ENCODE assay signal across 11 mouse cellular contexts in genomic region chr9:60742516-60742915, GRCm38 (mm10). TPM values are rescaled to one million over a fixed set of nuclear protein-coding genes. Genes with fewer than 3 reads are reported as not detected.
DNase-seq lines count a peak whose midpoint lies in the region; ATAC-seq and TF ChIP-seq lines count a peak whose summit lies in the region.
"Had no signal": no experiment of that assay in that cellular context is flagged by ENCODE, and none has a peak within 500 bp of the region (broad histone marks: within the 10 kb centered on the region; RNA-seq: fewer than 3 reads in every experiment).

No protein-coding gene starts in this region.

- H3K27ac ChIP-seq in hindbrain, postnatal 0 days = no peak overlapping the region
- no peak overlapping the region for H3K27ac ChIP-seq in hindbrain, embryonic 14.5 days
- H3K27ac ChIP-seq: embryonic facial prominence, embryonic 12.5 days; limb, embryonic 12.5 days had no signal

- peaks cover 3% of the 10 kb centered on the region; the same call in 1 of the 2 replicates for H3K36me3 ChIP-seq in hindbrain, postnatal 0 days (ENCODE audit: insufficient read depth, low read length)
- peaks cover 3% of the 10 kb centered on the region for H3K36me3 ChIP-seq in hindbrain, embryonic 14.5 days (replicated peaks; ENCODE audit: control insufficient read depth, insufficient read depth)
- H3K36me3 ChIP-seq: G1E had no signal

- no peak overlapping the region for H3K4me3 ChIP-seq in hindbrain, postnatal 0 days (ENCODE audit: low read length)
- H3K4me3 ChIP-seq in hindbrain, embryonic 14.5 days (replicated peaks; ENCODE audit: low read length) = no peak overlapping the region
- H3K4me3 ChIP-seq: embryonic facial prominence, embryonic 12.5 days; limb, embryonic 12.5 days had no signal

- no peaks in the 10 kb centered on the region for H3K9me3 ChIP-seq in hindbrain, postnatal 0 days (ENCODE audit: low read length)
- no peaks in the 10 kb centered on the region for H3K9me3 ChIP-seq in hindbrain, embryonic 14.5 days (ENCODE audit: control insufficient read depth, low read length)
- H3K9me3 ChIP-seq: embryonic facial prominence, embryonic 12.5 days; G1E; limb, embryonic 12.5 days had no signal

- WGBS in hindbrain, postnatal 0 days = 56% methylated on average over 9 of the region's 9 CpGs
- WGBS in hindbrain, embryonic 14.5 days = 75% methylated on average over 9 of the region's 9 CpGs

- TF ChIP-seq CTCF in hindbrain, postnatal 0 days (IDR thresholded peaks at IDR 0.05; ENCODE audit: low read depth) = no peak

- H3K27me3 ChIP-seq in hindbrain, postnatal 0 days (ENCODE audit: insufficient read depth, low read length) = no peaks in the 10 kb centered on the region
- H3K27me3 ChIP-seq in hindbrain, embryonic 14.5 days (ENCODE audit: control insufficient read depth, insufficient read depth, low read length) = no peaks in the 10 kb centered on the region
- H3K27me3 ChIP-seq: embryonic facial prominence, embryonic 12.5 days had no signal

- no peaks in the 10 kb centered on the region for H3K4me1 ChIP-seq in hindbrain, postnatal 0 days (ENCODE audit: insufficient read depth, low read length)
- H3K4me1 ChIP-seq in hindbrain, embryonic 14.5 days (replicated peaks; ENCODE audit: control insufficient read depth, insufficient read depth, low read length) = no peaks in the 10 kb centered on the region
- H3K4me1 ChIP-seq: limb, embryonic 12.5 days had no signal

- no peak for ATAC-seq in hindbrain, postnatal 0 days
- no peak for ATAC-seq in hindbrain, embryonic 14.5 days (ENCODE audit: low FRiP score)
- no peak for ATAC-seq in inflammation-experienced regulatory T-cells, adult 6 months

- peak overlapping the region; percentile 40; the same call in 1 of the 2 replicates for H3K4me2 ChIP-seq in hindbrain, postnatal 0 days (ENCODE audit: low read depth, low read length)
- no peak overlapping the region for H3K4me2 ChIP-seq in hindbrain, embryonic 14.5 days (replicated peaks)
- H3K4me2 ChIP-seq: limb, embryonic 12.5 days had no signal

- no peak overlapping the region for H3K9ac ChIP-seq in hindbrain, postnatal 0 days (replicated peaks; ENCODE audit: low read length)
- H3K9ac ChIP-seq in hindbrain, embryonic 14.5 days = no peak overlapping the region
- H3K9ac ChIP-seq: embryonic facial prominence, embryonic 12.5 days; limb, embryonic 12.5 days had no signal

- DNase-seq in hindbrain, postnatal 0 days (ENCODE audit: low spot score) = peak; percentile 34
- no peak for DNase-seq in hindbrain, embryonic 14.5 days (ENCODE audit: low spot score)
- DNase-seq in adipocyte (ENCODE audit: low spot score) = peak; percentile 60
- DNase-seq in heart, adult 8-10 months (ENCODE audit: low spot score) = peak; percentile 28
- DNase-seq in lung, postnatal 14 days = peak; percentile 53
- DNase-seq in spleen, postnatal 10 days (ENCODE audit: low spot score in 2 of 2) = no peak
- DNase-seq in kidney, postnatal 14 days = no peak

RNA-seq across cellular contexts. Expression of gene Larp6, which starts 29.7 kb away (rescaled TPM):
- total RNA-seq in hindbrain, postnatal 0 days (2014; rRNA removed) = 33.4 and 38.2 TPM in 2 replicates
- 23.8 and 26.0 TPM in 2 replicates for polyA plus RNA-seq in hindbrain, postnatal 0 days (2015; fragmentation: Nextera tagmentation; extraction: Ambion mirVana)
- polyA plus RNA-seq in hindbrain, embryonic 14.5 days (2014; fragmentation: Nextera tagmentation; extraction: Ambion mirVana) = 18.6 and 21.4 TPM in 2 replicates
- 1 to 10 TPM; 1.1 to 2.0 (median 1.7) TPM for total RNA-seq in heart, adult 8-10 months (2022)
- not detected for polyA plus RNA-seq in inflammation-experienced regulatory T-cells, adult 6 months (2017; shearing (Covaris generic))
- total RNA-seq: G1E had no signal
- polyA plus RNA-seq: G1E had no signal

RNA-seq across cellular contexts. Expression of gene Uaca, which starts 51.8 kb away (rescaled TPM):
- 5.8 and 7.4 TPM in 2 replicates for total RNA-seq in hindbrain, postnatal 0 days (2014; rRNA removed)
- 13.3 and 13.5 TPM in 2 replicates for polyA plus RNA-seq in hindbrain, postnatal 0 days (2015; fragmentation: Nextera tagmentation; extraction: Ambion mirVana)
- 13.2 and 15.2 TPM in 2 replicates for polyA plus RNA-seq in hindbrain, embryonic 14.5 days (2014; fragmentation: Nextera tagmentation; extraction: Ambion mirVana)
- 10 to 100 TPM; 47.1 to 58.4 (median 50.7) TPM for total RNA-seq in heart, adult 8-10 months (2022)
- under 1 TPM in 1 of 3 experiments, not detected in 2; 0.13 TPM for polyA plus RNA-seq in inflammation-experienced regulatory T-cells, adult 6 months (2017; shearing (Covaris generic))
- polyA plus RNA-seq: G1E had no signal

RNA-seq across cellular contexts. Expression of gene Lrrc49, which starts 54.6 kb away (rescaled TPM):
- 48.6 and 50.0 TPM in 2 replicates for total RNA-seq in hindbrain, postnatal 0 days (2014; rRNA removed)
- 71.1 and 71.9 TPM in 2 replicates for polyA plus RNA-seq in hindbrain, postnatal 0 days (2015; fragmentation: Nextera tagmentation; extraction: Ambion mirVana)
- polyA plus RNA-seq in hindbrain, embryonic 14.5 days (2014; fragmentation: Nextera tagmentation; extraction: Ambion mirVana) = 79.3 and 88.9 TPM in 2 replicates
- 1 to 10 TPM; 3.5 to 4.2 (median 3.8) TPM for total RNA-seq in heart, adult 8-10 months (2022)
- polyA plus RNA-seq in inflammation-experienced regulatory T-cells, adult 6 months (2017; shearing (Covaris generic)) = 1 to 10 TPM; 1.7 to 5.8 (median 2.1) TPM

Comparison
In these comparisons a context has a peak if more than half of its experiments do, and no peak if none do; other contexts are left out.
1. DNase-seq: peak in hindbrain, postnatal 0 days (single experiment), adipocyte (single experiment), heart, adult 8-10 months (single experiment) and lung, postnatal 14 days (single experiment); none in hindbrain, embryonic 14.5 days (single experiment), spleen, postnatal 10 days (0 of 2) and kidney, postnatal 14 days (single experiment).
2. RNA of gene Larp6, which starts 29.7 kb away (polyA plus RNA-seq): 23.8 to 26.0 TPM in hindbrain, postnatal 0 days and 18.6 to 21.4 TPM in hindbrain, embryonic 14.5 days; not detected in inflammation-experienced regulatory T-cells, adult 6 months; every median in the first group is over 10 times any median in the second.
3. RNA of gene Uaca, which starts 51.8 kb away (polyA plus RNA-seq): 13.2 to 15.2 TPM in hindbrain, embryonic 14.5 days and 13.3 to 13.5 TPM in hindbrain, postnatal 0 days; 0.13 TPM in inflammation-experienced regulatory T-cells, adult 6 months; every median in the first group is over 10 times any median in the second.
4. RNA of gene Lrrc49, which starts 54.6 kb away (polyA plus RNA-seq): 79.3 to 88.9 TPM in hindbrain, embryonic 14.5 days and 71.1 to 71.9 TPM in hindbrain, postnatal 0 days; 1.7 to 5.8 TPM in inflammation-experienced regulatory T-cells, adult 6 months; every median in the first group is over 10 times any median in the second.